Mouse (Mus musculus): ENCODE results near the gene Aqp1. TPM values are rescaled to one million over a fixed set of nuclear protein-coding genes. Genes with fewer than 3 reads are reported as not detected.

Aqp1 gene
- total RNA-seq, 2 experiments from 2014 or later = 0.70 to 0.74 TPM

Small RNA genes lying within 50 kb of the gene (microRNA-seq; reads per million reads assigned to microRNA genes)
- 0 reads per million in 2 experiments for gene Gm25458

Other genes starting within 250 kb of the Aqp1 start
- gene Crhr2, start 203.4 kb upstream of the Aqp1 start, total RNA-seq (2021) = 1 to 10 TPM; 3.2 to 4.9 TPM
- gene Inmt, start 161.4 kb upstream of the Aqp1 start, total RNA-seq (2021) = under 1 TPM; 0.35 to 0.84 TPM
- 10 to 100 TPM; 13.4 to 13.7 TPM for gene Mindy4, start 133.0 kb upstream of the Aqp1 start, total RNA-seq (2021)
- gene Ghrhr, start 39.9 kb downstream of the Aqp1 start, total RNA-seq (2021) = not detected
- gene Adcyap1r1, start 115.5 kb downstream of the Aqp1 start, total RNA-seq (2021) = 100 to 1,000 TPM; 138 to 142 TPM